Mouse (Mus musculus) 3T3-L1 (cell line): ENCODE data around the gene Sept9.
"Not testable (repeated sequence)": the region's sequence is repeated elsewhere in the genome, so short reads cannot be mapped to it uniquely, and the experiment has no call there.

ENCODE experiments used
- DNase-seq: peaks from one replicate; pipeline ENCODE4 v3.0.0-alpha.2; 2015; ENCODE audit warnings: low read depth, low spot score

The Sept9 gene

GRCm38 (mm10) chr11:117325131-117325467, 125.6 kb downstream of the Sept9 start:
- no peak for DNase-seq

- no peak for DNase-seq
Measured at GRCm38 (mm10) chr11:117325468-117326139, 126.1 kb downstream of the Sept9 start.

GRCm38 (mm10) chr11:117326140-117326725, 126.8 kb downstream of the Sept9 start:
- peak; percentile 56 for DNase-seq

- peak; percentile 32 for DNase-seq
Measured at GRCm38 (mm10) chr11:117326867-117327600, 127.6 kb downstream of the Sept9 start.

GRCm38 (mm10) chr11:117327633-117328032, 128.2 kb downstream of the Sept9 start:
- DNase-seq, result no peak

GRCm38 (mm10) chr11:117330076-117330950, 130.9 kb downstream of the Sept9 start:
- DNase-seq, result peak; percentile 35

GRCm38 (mm10) chr11:117330951-117331254, 131.4 kb downstream of the Sept9 start:
- DNase-seq, result peak; percentile 25

GRCm38 (mm10) chr11:117331361-117332241, 132.1 kb downstream of the Sept9 start:
- peak; percentile 72 for DNase-seq

GRCm38 (mm10) chr11:117332242-117333149, 133.0 kb downstream of the Sept9 start:
- peak; percentile 44 for DNase-seq

- DNase-seq, result no peak
Measured at GRCm38 (mm10) chr11:117333150-117333715, 133.8 kb downstream of the Sept9 start.

- no peak for DNase-seq
Measured at GRCm38 (mm10) chr11:117334101-117334500, 134.6 kb downstream of the Sept9 start.

- DNase-seq, result no peak
Measured at GRCm38 (mm10) chr11:117335146-117335545, 135.7 kb downstream of the Sept9 start.

- no peak for DNase-seq
Measured at GRCm38 (mm10) chr11:117336081-117336788, 136.8 kb downstream of the Sept9 start.

- DNase-seq, result no peak
Measured at GRCm38 (mm10) chr11:117337749-117338148, 138.3 kb downstream of the Sept9 start.

GRCm38 (mm10) chr11:117338503-117338902, 139.0 kb downstream of the Sept9 start:
- no peak for DNase-seq

GRCm38 (mm10) chr11:117339050-117339449, 139.6 kb downstream of the Sept9 start:
- no peak for DNase-seq

GRCm38 (mm10) chr11:117341218-117341617, 141.8 kb downstream of the Sept9 start:
- DNase-seq, result no peak

- no peak for DNase-seq
Measured at GRCm38 (mm10) chr11:117342076-117342475, 142.6 kb downstream of the Sept9 start.

GRCm38 (mm10) chr11:117342490-117342889, 143.0 kb downstream of the Sept9 start:
- DNase-seq, result not testable (repeated sequence)
